Mouse (Mus musculus) lung, embryonic 14.5 days (tissue): Measurements from ENCODE around the gene Ppm1e. TPM values are rescaled to one million over a fixed set of nuclear protein-coding genes. Genes with fewer than 3 reads are reported as not detected.
A peak's percentile ranks its signal among the peaks of the same experiment; 100 is the strongest.

ENCODE experiments used
- ATAC-seq: fragments of 200-750 bp; cut with Nextera tagmentation; 2 replicates; pipeline ENCODE4 v1.8.0; 2017; ENCODE audit warnings: mild to moderate bottlenecking, moderate TSS enrichment, moderate library complexity; ENCODE audit not compliant: insufficient read depth
- DNase-seq: peaks from one replicate; pipeline ENCODE4 v3.0.0-alpha.2; 2015
- H3K27ac ChIP-seq: fragments of 300-500 bp; sonication (generic); 2 replicates; pipeline ENCODE4 v1.5.1; 2014; ENCODE audit warnings: low read depth, mild to moderate bottlenecking, moderate library complexity
- H3K27me3 ChIP-seq: fragments of 300-500 bp; sonication (generic); 2 replicates; pipeline ENCODE4 v1.6.1; 2014; ENCODE audit warnings: low read length, control low read depth; ENCODE audit not compliant: insufficient read depth
- H3K36me3 ChIP-seq: fragments of 300-500 bp; sonication (generic); 2 replicates; pipeline ENCODE4 v1.6.1; 2014; ENCODE audit warnings: control low read depth; ENCODE audit not compliant: insufficient read depth
- H3K4me1 ChIP-seq: fragments of 300-500 bp; sonication (generic); 2 replicates; pipeline ENCODE4 v1.6.1; 2014; ENCODE audit warnings: antibody characterized with exemption, control low read depth; ENCODE audit not compliant: insufficient read depth
- H3K4me2 ChIP-seq: fragments of 300-500 bp; sonication (generic); 2 replicates; pipeline ENCODE4 v1.6.1; 2014; ENCODE audit warnings: mild to moderate bottlenecking
- H3K4me3 ChIP-seq: fragments of 300-500 bp; sonication (generic); 2 replicates; pipeline ENCODE4 v1.5.1; 2014; ENCODE audit warnings: low read depth, low read length
- H3K9ac ChIP-seq: fragments of 300-500 bp; sonication (generic); 2 replicates; pipeline ENCODE4 v1.6.1; 2014
- H3K9me3 ChIP-seq: fragments of 300-500 bp; sonication (generic); 2 replicates; pipeline ENCODE4 v1.6.1; 2016; ENCODE audit warnings: low read depth, low read length, control low read depth
- CTCF ChIP-seq: IDR thresholded peaks from 2 replicates; pipeline ENCODE4 v1.5.1; 2016; ENCODE audit warnings: antibody characterized with exemption, low read depth
- WGBS: fragments of 180-500 bp; shearing (Covaris S2); extraction: QIAGEN DNeasy Blood & Tissue Kit; methylation state at CpG from one replicate; pipeline ENCODE4 v1.1.7; 2014; 5-methylcytosine and 5-hydroxymethylcytosine counted together
- polyA plus RNA-seq: library from polyadenylated mRNA; unstranded; fragments of >200 nt; fragmentation: Nextera tagmentation; extraction: Ambion mirVana; gene quantifications from 2 replicates; pipeline ENCODE4 v1.2.1, GENCODE M21; 2014

Gene Ppm1e
- polyA plus RNA-seq, 1 experiment from 2014 or later: 2.2 TPM

DNA sequence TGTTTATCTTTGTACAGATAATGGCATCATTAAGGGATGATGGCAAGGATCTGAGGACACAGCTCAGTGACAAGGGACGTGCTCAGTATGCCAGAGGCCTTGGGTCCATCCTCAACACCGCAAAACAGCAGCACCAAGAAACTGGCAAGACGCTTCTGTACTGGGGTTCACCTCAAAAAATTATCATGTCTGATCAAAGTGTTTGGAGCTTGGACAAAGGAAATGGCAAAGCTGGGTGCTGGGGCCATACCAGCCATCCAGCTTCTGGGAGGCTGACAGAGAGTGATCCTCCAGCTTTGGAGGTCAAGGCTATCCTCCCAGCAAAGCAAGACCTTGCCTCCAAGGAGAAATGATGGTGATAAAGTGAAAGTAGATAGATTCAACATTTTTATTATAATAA lies 32.4 kb downstream of the Ppm1e start:
- 54% methylated on average over 3 of the region's 3 CpGs for WGBS
- H3K36me3 ChIP-seq: no peaks in the 10 kb centered on the region
- H3K27ac ChIP-seq: no peak overlapping the region
- TF ChIP-seq CTCF: no peak
- no peak overlapping the region for H3K4me2 ChIP-seq
- H3K4me1 ChIP-seq: no peaks in the 10 kb centered on the region
- H3K9me3 ChIP-seq: no peaks in the 10 kb centered on the region
- no peaks in the 10 kb centered on the region for H3K27me3 ChIP-seq
- H3K4me3 ChIP-seq: no peak overlapping the region
- no peak for ATAC-seq
- no peak for DNase-seq
- no peak overlapping the region for H3K9ac ChIP-seq

- no peaks in the 10 kb centered on the region for H3K36me3 ChIP-seq
- no peak for TF ChIP-seq CTCF
- WGBS: 51% methylated on average over 8 of the region's 8 CpGs
- no peak overlapping the region for H3K27ac ChIP-seq
- DNase-seq (peak; percentile 6), ATAC-seq (no peak)
- no peaks in the 10 kb centered on the region for H3K4me1 ChIP-seq
- no peak overlapping the region for H3K4me2 ChIP-seq
- no peaks in the 10 kb centered on the region for H3K9me3 ChIP-seq
- H3K27me3 ChIP-seq: no peaks in the 10 kb centered on the region
- no peak overlapping the region for H3K4me3 ChIP-seq
- no peak overlapping the region for H3K9ac ChIP-seq
Observed at GRCm38 (mm10) chr11:87322558-87322957, 36.3 kb downstream of the Ppm1e start.

GRCm38 (mm10) chr11:87320007-87320406 lies 38.8 kb downstream of the Ppm1e start:
- TF ChIP-seq CTCF: no peak
- no peak overlapping the region for H3K27ac ChIP-seq

GRCm38 (mm10) chr11:87318956-87319708 lies 39.7 kb downstream of the Ppm1e start:
- H3K27me3 ChIP-seq: no peaks in the 10 kb centered on the region
- ATAC-seq (no peak), DNase-seq (no peak)
- H3K9ac ChIP-seq: no peak overlapping the region
- H3K27ac ChIP-seq: no peak overlapping the region
- H3K9me3 ChIP-seq: no peaks in the 10 kb centered on the region
- H3K36me3 ChIP-seq: no peaks in the 10 kb centered on the region
- no peak overlapping the region for H3K4me3 ChIP-seq
- TF ChIP-seq CTCF: no peak
- H3K4me1 ChIP-seq: no peaks in the 10 kb centered on the region
- WGBS: 81% methylated on average over 9 of the region's 9 CpGs
- no peak overlapping the region for H3K4me2 ChIP-seq

More at GRCm38 (mm10) chr11:87320007-87320406, 38.8 kb downstream of the Ppm1e start:
- no peaks in the 10 kb centered on the region for H3K27me3 ChIP-seq
- no peaks in the 10 kb centered on the region for H3K9me3 ChIP-seq
- WGBS: 46% methylated on average over 5 of the region's 5 CpGs
- H3K4me2 ChIP-seq: no peak overlapping the region
- no peaks in the 10 kb centered on the region for H3K4me1 ChIP-seq
- no peak for DNase-seq
- H3K36me3 ChIP-seq: no peaks in the 10 kb centered on the region
- H3K9ac ChIP-seq: no peak overlapping the region
- ATAC-seq: no peak
- H3K4me3 ChIP-seq: no peak overlapping the region

DNA sequence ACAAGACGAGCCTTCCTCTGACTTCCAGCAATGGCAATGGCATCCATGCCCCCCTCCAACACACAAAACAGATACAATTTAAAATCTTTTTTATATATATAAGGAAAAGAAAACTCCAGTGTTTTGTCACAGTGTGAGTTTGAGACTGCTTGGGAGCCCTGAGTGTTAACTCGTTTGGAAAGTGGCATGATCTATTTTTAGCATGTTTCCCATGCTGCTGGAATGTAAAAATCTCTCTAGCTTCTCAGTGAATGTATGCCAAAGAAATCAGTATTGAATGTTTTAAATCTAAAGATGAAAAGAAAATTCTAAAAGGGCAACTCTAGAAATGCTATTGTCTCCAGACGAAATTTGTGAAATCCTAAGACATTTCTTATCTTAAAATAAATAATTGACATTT lies 45.3 kb downstream of the Ppm1e start:
- Histone ChIP-seq H3K4me1 (no peaks in the 10 kb centered on the region), H3K27ac (no peak overlapping the region), H3K9me3 (no peaks in the 10 kb centered on the region), H3K27me3 (no peaks in the 10 kb centered on the region), H3K4me2 (no peak overlapping the region), H3K9ac (no peak overlapping the region), H3K36me3 (no peaks in the 10 kb centered on the region), H3K4me3 (no peak overlapping the region)
- TF ChIP-seq CTCF: no peak
- no peak for ATAC-seq
- WGBS: 37% methylated on average over 3 of the region's 3 CpGs
- no peak for DNase-seq

- ATAC-seq (no peak), DNase-seq (no peak)
- no peak for TF ChIP-seq CTCF
- H3K36me3 ChIP-seq: no peaks in the 10 kb centered on the region
- no peak overlapping the region for H3K4me3 ChIP-seq
- no peak overlapping the region for H3K27ac ChIP-seq
- no peaks in the 10 kb centered on the region for H3K27me3 ChIP-seq
- H3K9me3 ChIP-seq: no peaks in the 10 kb centered on the region
- no peak overlapping the region for H3K4me2 ChIP-seq
- 79% methylated on average over 2 of the region's 2 CpGs for WGBS
- H3K9ac ChIP-seq: no peak overlapping the region
- H3K4me1 ChIP-seq: no peaks in the 10 kb centered on the region
Observed at GRCm38 (mm10) chr11:87310309-87310708, 48.5 kb downstream of the Ppm1e start.

DNA sequence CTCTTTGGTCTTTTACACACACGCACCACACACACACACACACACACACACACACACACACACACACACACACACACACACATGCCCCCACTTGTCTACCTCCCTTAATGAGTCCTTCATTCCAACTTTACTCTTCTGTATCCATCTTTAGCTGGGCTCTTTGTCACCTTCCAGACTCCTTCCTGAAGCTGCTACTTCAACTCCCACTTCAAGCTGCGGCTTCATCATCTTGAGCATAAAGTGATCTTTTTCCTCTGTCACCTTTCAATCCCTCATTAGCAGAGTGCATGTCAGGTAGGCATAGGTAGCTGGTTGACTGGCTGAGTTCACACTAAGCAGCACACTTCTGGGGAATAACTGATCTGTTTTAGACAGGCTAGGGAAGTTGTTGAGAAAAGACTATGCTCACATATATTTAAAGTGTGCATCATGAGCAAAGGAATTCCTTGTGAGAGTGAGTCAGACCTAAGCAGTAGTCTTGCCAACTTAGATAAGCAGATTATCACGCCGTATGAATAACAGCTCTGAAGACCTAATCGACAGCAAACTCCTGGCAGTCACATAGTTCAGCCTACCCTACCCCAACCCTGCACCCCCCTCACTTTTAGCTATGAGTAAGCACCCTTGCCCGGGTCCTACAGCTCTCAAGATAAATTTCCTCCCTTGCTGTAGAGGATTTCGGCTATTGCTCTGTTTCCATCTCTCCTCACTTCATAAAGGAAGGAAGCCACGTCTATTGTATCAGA lies 49.3 kb downstream of the Ppm1e start:
- 54% methylated on average over 8 of the region's 8 CpGs for WGBS
- Histone ChIP-seq H3K27ac (no peak overlapping the region), H3K4me1 (no peaks in the 10 kb centered on the region), H3K9me3 (no peaks in the 10 kb centered on the region), H3K36me3 (no peaks in the 10 kb centered on the region), H3K9ac (no peak overlapping the region), H3K27me3 (no peaks in the 10 kb centered on the region), H3K4me3 (no peak overlapping the region), H3K4me2 (no peak overlapping the region)
- TF ChIP-seq CTCF: no peak
- ATAC-seq (no peak), DNase-seq (peak; percentile 2)
